Comparison of ENCODE assay signal across 7 mouse cellular contexts in the genomic region with DNA sequence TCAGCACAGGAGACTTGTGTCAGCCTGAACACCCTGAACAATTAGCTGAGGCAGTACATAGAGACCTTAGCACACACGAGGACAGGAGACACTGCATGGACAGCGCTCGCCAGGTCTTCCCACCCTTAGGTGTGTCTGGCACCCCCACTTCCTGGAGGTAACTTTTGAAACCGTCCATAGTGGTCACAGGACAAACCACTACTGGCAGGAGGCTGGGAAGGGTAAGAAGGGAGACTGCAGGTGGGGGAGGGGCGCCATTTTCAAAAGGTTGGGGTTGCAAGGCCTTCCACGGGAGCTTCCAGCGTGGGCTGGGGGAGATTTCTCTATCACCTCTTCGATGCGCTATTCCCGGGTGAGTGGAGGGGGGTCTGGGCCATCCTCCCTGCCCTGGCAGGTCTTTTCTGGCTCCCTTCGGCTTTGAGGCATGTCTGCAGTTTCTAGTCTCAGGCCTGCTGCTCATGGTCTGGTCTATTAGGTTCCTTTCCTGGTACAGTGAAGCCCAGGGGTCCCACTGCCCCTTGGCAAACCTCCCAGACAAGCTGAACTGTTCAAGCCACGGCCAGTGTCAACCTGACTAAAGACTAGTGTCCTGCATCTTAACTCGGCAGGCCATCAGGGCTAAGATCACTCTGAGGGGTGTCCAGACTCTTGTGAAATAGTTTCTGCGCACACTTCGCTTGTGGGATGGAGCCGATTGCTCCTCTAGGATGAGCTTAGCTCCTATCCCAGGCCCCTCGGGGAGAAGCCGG. TPM values are rescaled to one million over a fixed set of nuclear protein-coding genes. Genes with fewer than 3 reads are reported as not detected.
A peak's percentile ranks its signal among the peaks of the same experiment; 100 is the strongest.
DNase-seq lines count a peak whose midpoint lies in the region; ATAC-seq and TF ChIP-seq lines count a peak whose summit lies in the region.

No protein-coding gene starts in this region.

- WGBS in heart, embryonic 13.5 days: 28% methylated on average over 18 of the region's 18 CpGs
- 45% methylated on average over 18 of the region's 18 CpGs for whole genome bisulfite sequencing in midbrain, postnatal 0 days

- no peaks in the 10 kb centered on the region for H3K27me3 ChIP-seq in heart, embryonic 13.5 days (replicated peaks)
- no peaks in the 10 kb centered on the region for H3K27me3 ChIP-seq in midbrain, postnatal 0 days (ENCODE audit: insufficient read depth, low read length)

- peaks cover 3 to 24% of the 10 kb centered on the region in 2 experiments; a peak in 2 of 4 replicates for H3K4me1 ChIP-seq in ES-E14 (ENCODE audit: control insufficient read depth in 2 of 2, insufficient read depth in 2 of 2, low read length in 2 of 2, poor library complexity in 1 of 2)
- H3K4me1 ChIP-seq in heart, embryonic 13.5 days: peaks cover 19% of the 10 kb centered on the region
- H3K4me1 ChIP-seq in midbrain, postnatal 0 days (ENCODE audit: insufficient read depth, low read length): no peaks in the 10 kb centered on the region

- DNase-seq in CD4-positive, CD25-positive, alpha-beta regulatory T cell, adult 2 months (ENCODE audit: low read depth, low spot score): peak; percentile 40
- DNase-seq in ES-E14 (ENCODE audit: low read depth, low spot score): no peak
- peak; percentile 48 for DNase-seq in kidney, postnatal 14 days
- no peak for DNase-seq in midbrain, postnatal 0 days (ENCODE audit: low spot score)
- no peak for DNase-seq in frontal cortex, postnatal 36 days (ENCODE audit: low spot score in 2 of 2)
- DNase-seq in left cerebral cortex, adult 8-10 months (ENCODE audit: low spot score in 2 of 2): no peak

- no peak overlapping the region for H3K27ac ChIP-seq in ES-E14 (ENCODE audit: insufficient read depth, low read depth, low read length, poor library complexity, severe bottlenecking)
- peak overlapping the region; percentile 71 for H3K27ac ChIP-seq in heart, embryonic 13.5 days (replicated peaks)
- H3K27ac ChIP-seq in midbrain, postnatal 0 days (ENCODE audit: low read depth, low read length): no peak overlapping the region

- H3K4me3 ChIP-seq in ES-E14 (ENCODE audit: insufficient read depth in 1 of 2, low read depth in 1 of 2, low read length in 2 of 2, poor library complexity in 1 of 2, severe bottlenecking in 1 of 2): peak overlapping the region; percentile 71 to 74
- H3K4me3 ChIP-seq in heart, embryonic 13.5 days: peak overlapping the region; percentile 68
- H3K4me3 ChIP-seq in midbrain, postnatal 0 days (ENCODE audit: low read depth, low read length): peak overlapping the region; percentile 17; the same call in 1 of the 2 replicates

- peak overlapping the region; percentile 74 for H3K9ac ChIP-seq in ES-E14 (ENCODE audit: insufficient read depth, low read depth, low read length, poor library complexity, severe bottlenecking)
- peak overlapping the region; percentile 88 for H3K9ac ChIP-seq in heart, embryonic 13.5 days
- 0 out of 2 replicates have a peak overlapping the region, but pooled peaks have one; percentile 24 for H3K9ac ChIP-seq in midbrain, postnatal 0 days (replicated peaks; ENCODE audit: low read length, poor library complexity, severe bottlenecking)

- H3K9me3 ChIP-seq in ES-E14 (ENCODE audit: control insufficient read depth, insufficient read depth, low read depth, low read length): no peaks in the 10 kb centered on the region
- H3K9me3 ChIP-seq in heart, embryonic 13.5 days: no peaks in the 10 kb centered on the region
- no peaks in the 10 kb centered on the region for H3K9me3 ChIP-seq in midbrain, postnatal 0 days (ENCODE audit: low read length)

- no peak for TF ChIP-seq CTCF in midbrain, postnatal 0 days (IDR thresholded peaks at IDR 0.05)

- ATAC-seq in heart, embryonic 13.5 days (ENCODE audit: extremely low read depth, insufficient number of reproducible peaks, low FRiP score, low TSS enrichment): no peak
- no peak for ATAC-seq in midbrain, postnatal 0 days (ENCODE audit: low FRiP score)

- in situ Hi-C loops in ES-E14 (cut with MboI; ENCODE audit: low sequenced_read_pairs in 2 of 2, unreplicated experiment in 2 of 2): no loop called here

- peak overlapping the region; percentile 90 for H3K4me2 ChIP-seq in heart, embryonic 13.5 days
- peak overlapping the region; percentile 40 for H3K4me2 ChIP-seq in midbrain, postnatal 0 days (ENCODE audit: low read depth, low read length, poor library complexity, severe bottlenecking)

- H3K36me3 ChIP-seq in ES-E14 (ENCODE audit: control insufficient read depth, insufficient read depth, low read length, poor library complexity, severe bottlenecking): peaks cover 21% of the 10 kb centered on the region; the same call in 1 of the 2 replicates
- peaks cover 38% of the 10 kb centered on the region for H3K36me3 ChIP-seq in heart, embryonic 13.5 days
- H3K36me3 ChIP-seq in midbrain, postnatal 0 days (ENCODE audit: insufficient read depth, low read length): peaks cover 26% of the 10 kb centered on the region

TF ChIP-seq in ES-E14, 5 proteins besides CTCF, POLR2A, EP300 and RAD21:
- TF ChIP-seq ZC3H11A (IDR thresholded peaks at IDR 0.05; ENCODE audit: borderline replicate concordance, low read depth, low read length) (no peak), MAFK (IDR thresholded peaks at IDR 0.05; ENCODE audit: insufficient read depth, low read depth, low read length) (no peak), CHD2 (IDR thresholded peaks at IDR 0.05; ENCODE audit: low read depth, low read length) (no peak), ZNF384 (IDR thresholded peaks at IDR 0.05; ENCODE audit: low read depth, low read length) (no peak), HCFC1 (IDR thresholded peaks at IDR 0.05; ENCODE audit: borderline replicate concordance, insufficient read depth, low read length) (no peak)

RNA-seq across cellular contexts. Expression of gene Cyba, which starts 0.9 kb away (rescaled TPM):
- 78.7 and 107 TPM in 2 replicates for total RNA-seq in ES-E14 (2012; rRNA removed)
- polyA plus RNA-seq in heart, embryonic 13.5 days (2015; fragmentation: Nextera tagmentation; extraction: Ambion mirVana): 170 and 202 TPM in 2 replicates
- total RNA-seq in midbrain, postnatal 0 days (2014; rRNA removed): 23.1 and 27.7 TPM in 2 replicates
- polyA plus RNA-seq in midbrain, postnatal 0 days (2015; fragmentation: Nextera tagmentation; extraction: Ambion mirVana): 35.6 and 40.4 TPM in 2 replicates
- 10 to 100 TPM in 3 of 4 experiments, 1 to 10 TPM in 1; 9.7 to 38.7 (median 16.8) TPM for total RNA-seq in left cerebral cortex, adult 8-10 months (2022)

RNA-seq across cellular contexts. Expression of gene Il17c, which starts 10.0 kb away (rescaled TPM):
- 0.58 TPM in 1 of 2 replicates, not detected in the other for total RNA-seq in ES-E14 (2012; rRNA removed)
- polyA plus RNA-seq in heart, embryonic 13.5 days (2015; fragmentation: Nextera tagmentation; extraction: Ambion mirVana): not detected in 2 replicates
- total RNA-seq in midbrain, postnatal 0 days (2014; rRNA removed): not detected in 2 replicates
- polyA plus RNA-seq in midbrain, postnatal 0 days (2015; fragmentation: Nextera tagmentation; extraction: Ambion mirVana): 0.37 TPM in 1 of 2 replicates, not detected in the other
- total RNA-seq in left cerebral cortex, adult 8-10 months (2022): not detected

RNA-seq across cellular contexts. Expression of gene Mvd, which starts 11.4 kb away (rescaled TPM):
- 30.4 and 35.2 TPM in 2 replicates for total RNA-seq in ES-E14 (2012; rRNA removed)
- 19.7 and 21.8 TPM in 2 replicates for polyA plus RNA-seq in heart, embryonic 13.5 days (2015; fragmentation: Nextera tagmentation; extraction: Ambion mirVana)
- total RNA-seq in midbrain, postnatal 0 days (2014; rRNA removed): 57.1 and 94.5 TPM in 2 replicates
- 62.1 and 66.8 TPM in 2 replicates for polyA plus RNA-seq in midbrain, postnatal 0 days (2015; fragmentation: Nextera tagmentation; extraction: Ambion mirVana)
- 10 to 100 TPM; 22.5 to 32.0 (median 29.1) TPM for total RNA-seq in left cerebral cortex, adult 8-10 months (2022)

RNA-seq across cellular contexts. Expression of gene Snai3, which starts 28.7 kb away (rescaled TPM):
- 4.2 and 8.2 TPM in 2 replicates for total RNA-seq in ES-E14 (2012; rRNA removed)
- polyA plus RNA-seq in heart, embryonic 13.5 days (2015; fragmentation: Nextera tagmentation; extraction: Ambion mirVana): 2.4 and 3.1 TPM in 2 replicates
- not detected in 2 replicates for total RNA-seq in midbrain, postnatal 0 days (2014; rRNA removed)
- polyA plus RNA-seq in midbrain, postnatal 0 days (2015; fragmentation: Nextera tagmentation; extraction: Ambion mirVana): not detected in 2 replicates
- under 1 TPM; 0.59 to 0.80 (median 0.75) TPM for total RNA-seq in left cerebral cortex, adult 8-10 months (2022)

RNA-seq across cellular contexts. Expression of gene Rnf166, which starts 44.0 kb away (rescaled TPM):
- total RNA-seq in ES-E14 (2012; rRNA removed): 10.8 and 15.0 TPM in 2 replicates
- polyA plus RNA-seq in heart, embryonic 13.5 days (2015; fragmentation: Nextera tagmentation; extraction: Ambion mirVana): 33.2 and 42.0 TPM in 2 replicates
- 26.4 and 40.8 TPM in 2 replicates for total RNA-seq in midbrain, postnatal 0 days (2014; rRNA removed)
- 25.1 and 26.5 TPM in 2 replicates for polyA plus RNA-seq in midbrain, postnatal 0 days (2015; fragmentation: Nextera tagmentation; extraction: Ambion mirVana)
- total RNA-seq in left cerebral cortex, adult 8-10 months (2022): 10 to 100 TPM; 33.2 to 39.7 (median 37.7) TPM

Comparison
In these comparisons a context has a peak if more than half of its experiments do, and no peak if none do; other contexts are left out.
1. DNase-seq: peak in CD4-positive, CD25-positive, alpha-beta regulatory T cell, adult 2 months (single experiment) and kidney, postnatal 14 days (single experiment); none in ES-E14 (single experiment), midbrain, postnatal 0 days (single experiment), frontal cortex, postnatal 36 days (0 of 2) and left cerebral cortex, adult 8-10 months (0 of 2).
2. H3K4me3 ChIP-seq: peak in every context shown above with its lines; median percentile 72 in ES-E14; 68 in heart, embryonic 13.5 days; 17 in midbrain, postnatal 0 days.
3. H3K9ac ChIP-seq: peak in every context shown above with its lines; median percentile 88 in heart, embryonic 13.5 days; 74 in ES-E14; 24 in midbrain, postnatal 0 days.